Mouse (Mus musculus): Measurements from ENCODE around the gene Isca2. TPM values are rescaled to one million over a fixed set of nuclear protein-coding genes. Genes with fewer than 3 reads are reported as not detected.

Isca2 gene
- polyA plus RNA-seq (2014; fragmentation: Illumina TruSeq; extraction: RNeasy Lipid Tissue Mini Kit (QIAGEN cat#74804); ENCODE audit: low read depth, low replicate concordance): 107 TPM

DNA sequence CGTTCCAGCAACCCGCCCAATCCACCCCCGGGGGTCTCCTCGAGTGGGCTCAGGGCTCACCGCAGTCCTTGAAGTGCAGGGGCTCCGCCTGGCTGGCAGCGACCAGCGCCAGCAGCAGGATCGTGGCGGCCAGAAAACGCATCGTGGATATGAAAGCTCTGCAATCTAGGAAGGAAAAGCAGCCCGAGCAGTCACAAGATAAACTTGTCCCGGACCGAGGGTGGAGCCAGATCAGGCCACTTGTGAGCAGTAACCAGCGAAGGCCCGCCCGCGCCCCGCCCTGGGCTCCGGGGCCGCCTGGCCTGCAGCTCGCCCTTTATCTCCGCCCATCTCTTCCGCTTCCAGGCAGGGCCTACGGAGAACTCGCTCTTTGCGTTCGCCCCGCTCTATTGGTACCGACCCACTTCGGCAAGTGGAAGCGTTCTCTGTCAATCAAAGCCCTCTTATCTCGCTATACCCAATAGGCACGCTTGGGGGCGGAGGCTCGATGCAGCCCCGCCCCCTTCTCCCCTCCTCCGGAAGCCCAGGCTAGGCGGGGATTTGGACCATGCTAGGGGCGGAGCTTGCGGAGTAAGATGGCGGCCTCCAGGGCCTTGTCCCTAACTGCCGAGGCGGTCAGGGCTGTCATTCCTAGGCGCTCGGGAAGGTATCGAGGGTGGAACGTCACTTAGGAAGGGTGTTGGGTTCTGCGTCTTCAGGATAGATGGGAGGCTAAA is at the start of gene Isca2, which contains the start of gene Npc2:
Gene Isca2 (plus strand): TSS at position 526 of the 716 bp plus-strand sequence.
Gene Npc2 (minus strand): TSS at position 427 of the 716 bp plus-strand sequence.

Other genes with a start within 250 kb of the Isca2 start
- gene Vsx2, start 203.5 kb upstream of the Isca2 start, polyA plus RNA-seq (2014; fragmentation: Illumina TruSeq; extraction: RNeasy Lipid Tissue Mini Kit (QIAGEN cat#74804); ENCODE audit: low read depth, low replicate concordance): not detected
- gene Abcd4, start 155.8 kb upstream of the Isca2 start, polyA plus RNA-seq (2014; fragmentation: Illumina TruSeq; extraction: RNeasy Lipid Tissue Mini Kit (QIAGEN cat#74804); ENCODE audit: low read depth, low replicate concordance): 2.9 TPM
- gene Vrtn, start 132.2 kb upstream of the Isca2 start, polyA plus RNA-seq (2014; fragmentation: Illumina TruSeq; extraction: RNeasy Lipid Tissue Mini Kit (QIAGEN cat#74804); ENCODE audit: low read depth, low replicate concordance): not detected
- gene Syndig1l, start 74.4 kb upstream of the Isca2 start, polyA plus RNA-seq (2014; fragmentation: Illumina TruSeq; extraction: RNeasy Lipid Tissue Mini Kit (QIAGEN cat#74804); ENCODE audit: low read depth, low replicate concordance): not detected
- gene Npc2, start 99 bp upstream of the Isca2 start, polyA plus RNA-seq (2014; fragmentation: Illumina TruSeq; extraction: RNeasy Lipid Tissue Mini Kit (QIAGEN cat#74804); ENCODE audit: low read depth, low replicate concordance): 25.2 TPM
- 0.05 TPM for gene Ltbp2, start 103.3 kb downstream of the Isca2 start, polyA plus RNA-seq (2014; fragmentation: Illumina TruSeq; extraction: RNeasy Lipid Tissue Mini Kit (QIAGEN cat#74804); ENCODE audit: low read depth, low replicate concordance)
- gene Fcf1, start 197.6 kb downstream of the Isca2 start, polyA plus RNA-seq (2014; fragmentation: Illumina TruSeq; extraction: RNeasy Lipid Tissue Mini Kit (QIAGEN cat#74804); ENCODE audit: low read depth, low replicate concordance): 67.0 TPM
- gene Arel1, start 197.6 kb downstream of the Isca2 start, polyA plus RNA-seq (2014; fragmentation: Illumina TruSeq; extraction: RNeasy Lipid Tissue Mini Kit (QIAGEN cat#74804); ENCODE audit: low read depth, low replicate concordance): 15.0 TPM
- gene Ylpm1, start 223.1 kb downstream of the Isca2 start, polyA plus RNA-seq (2014; fragmentation: Illumina TruSeq; extraction: RNeasy Lipid Tissue Mini Kit (QIAGEN cat#74804); ENCODE audit: low read depth, low replicate concordance): 20.2 TPM

Measured in liver, adult 10 weeks (tissue).